Mouse (Mus musculus) olfactory bulb, adult 2 months (tissue): ENCODE results near the gene Nxf1.

ENCODE experiments used
- CTCF ChIP-seq: fragments of 200-500 bp; IDR thresholded peaks from 2 replicates; pipeline ENCODE4 v1.5.1; 2012; ENCODE audit warnings: low read depth, mild to moderate bottlenecking, low read length, moderate library complexity; ENCODE audit not compliant: insufficient read depth
- POLR2A ChIP-seq: fragments of 200-500 bp; IDR thresholded peaks from 2 replicates; pipeline ENCODE4 v1.6.1; 2012; ENCODE audit warnings: mild to moderate bottlenecking, low read depth, low read length, moderate library complexity; ENCODE audit not compliant: insufficient read depth

- TF ChIP-seq CTCF (no peak), POLR2A (no peak)
Observed at GRCm38 (mm10) chr19:8713997-8714652, 42.7 kb upstream of the Nxf1 start.
